In genomic region chr10:76622928-76623680, GRCm38 (mm10) we compare ENCODE assay signal across 7 mouse cellular contexts. TPM values are rescaled to one million over a fixed set of nuclear protein-coding genes. Genes with fewer than 3 reads are reported as not detected.
DNase-seq lines count a peak whose midpoint lies in the region; ATAC-seq and TF ChIP-seq lines count a peak whose summit lies in the region.

Col6a2 (minus strand) TSS chr10:76623630.

- peak; percentile 94 for DNase-seq in adrenal gland, postnatal 14 days
- peak; percentile 96 for DNase-seq in embryonic facial prominence, embryonic 10.5 days (ENCODE audit: low spot score)
- peak; percentile 94 to 96 for DNase-seq in heart, adult 18-20 months
- peak; percentile 83 for DNase-seq in kidney, adult 2 months
- peak; percentile 98 for DNase-seq in limb, embryonic 11.5 days (ENCODE audit: low spot score)

- peaks cover 21% of the 10 kb centered on the region for H3K27me3 ChIP-seq in embryonic facial prominence, embryonic 10.5 days (replicated peaks; ENCODE audit: low read depth, poor library complexity, severe bottlenecking)
- H3K27me3 ChIP-seq in kidney, adult 2 months (replicated peaks; ENCODE audit: control insufficient read depth, insufficient read depth, low read length): no peaks in the 10 kb centered on the region
- no peaks in the 10 kb centered on the region for H3K27me3 ChIP-seq in limb, embryonic 11.5 days (ENCODE audit: control insufficient read depth, insufficient read depth, low read length)
- H3K27me3 ChIP-seq in midbrain, embryonic 16.5 days (ENCODE audit: control insufficient read depth, insufficient read depth, low read depth, low read length): no peaks in the 10 kb centered on the region
- no peaks in the 10 kb centered on the region for H3K27me3 ChIP-seq in stomach, embryonic 15.5 days (replicated peaks)

- no peak for TF ChIP-seq POLR2A in kidney, adult 2 months (IDR thresholded peaks at IDR 0.05; ENCODE audit: low read depth, low read length)

- WGBS in embryonic facial prominence, embryonic 10.5 days: 3% methylated on average over 31 of the region's 31 CpGs
- 6% methylated on average over 31 of the region's 31 CpGs for WGBS in kidney, adult 2 months
- 5% methylated on average over 30 of the region's 31 CpGs for WGBS in limb, embryonic 11.5 days
- 4% methylated on average over 31 of the region's 31 CpGs for WGBS in midbrain, embryonic 16.5 days
- 2% methylated on average over 28 of the region's 31 CpGs for WGBS in stomach, embryonic 15.5 days

- TF ChIP-seq CTCF in kidney, adult 2 months (conservative IDR thresholded peaks at IDR 0.05; ENCODE audit: insufficient read depth, insufficient read length, low read depth, low read length): peak; percentile 36

- H3K9me3 ChIP-seq in embryonic facial prominence, embryonic 10.5 days: no peaks in the 10 kb centered on the region
- H3K9me3 ChIP-seq in limb, embryonic 11.5 days (ENCODE audit: control insufficient read depth, low read length): no peaks in the 10 kb centered on the region
- H3K9me3 ChIP-seq in midbrain, embryonic 16.5 days (replicated peaks; ENCODE audit: control insufficient read depth, low read length, poor library complexity, severe bottlenecking): no peaks in the 10 kb centered on the region
- no peaks in the 10 kb centered on the region for H3K9me3 ChIP-seq in stomach, embryonic 15.5 days

- H3K4me1 ChIP-seq in embryonic facial prominence, embryonic 10.5 days: peaks cover 16% of the 10 kb centered on the region
- H3K4me1 ChIP-seq in kidney, adult 2 months (ENCODE audit: control insufficient read depth, insufficient read depth, low read length): no peaks in the 10 kb centered on the region
- H3K4me1 ChIP-seq in limb, embryonic 11.5 days (ENCODE audit: control insufficient read depth, insufficient read depth, low read length): peaks cover 6% of the 10 kb centered on the region
- peaks cover 6% of the 10 kb centered on the region for H3K4me1 ChIP-seq in midbrain, embryonic 16.5 days (ENCODE audit: control insufficient read depth, insufficient read depth, low read length)
- H3K4me1 ChIP-seq in stomach, embryonic 15.5 days: peaks cover 11% of the 10 kb centered on the region

- H3K27ac ChIP-seq in embryonic facial prominence, embryonic 10.5 days (replicated peaks): peak within 1 kb of the TSS; percentile 79
- no peak within 1 kb of the TSS for H3K27ac ChIP-seq in kidney, adult 2 months (ENCODE audit: insufficient read depth, low read depth, low read length)
- H3K27ac ChIP-seq in limb, embryonic 11.5 days (replicated peaks; ENCODE audit: low read depth, low read length): 0 out of 2 replicates have a peak within 1 kb of the TSS, but pooled peaks have one; percentile 21
- no peak within 1 kb of the TSS for H3K27ac ChIP-seq in midbrain, embryonic 16.5 days (ENCODE audit: low read length)
- peak within 1 kb of the TSS; percentile 84 for H3K27ac ChIP-seq in stomach, embryonic 15.5 days

- peak within 1 kb of the TSS; percentile 56 for H3K4me3 ChIP-seq in embryonic facial prominence, embryonic 10.5 days
- H3K4me3 ChIP-seq in kidney, adult 2 months (ENCODE audit: insufficient read depth, low read depth, low read length): peak within 1 kb of the TSS; percentile 49
- H3K4me3 ChIP-seq in limb, embryonic 11.5 days (ENCODE audit: low read depth, low read length): peak within 1 kb of the TSS; percentile 39
- H3K4me3 ChIP-seq in midbrain, embryonic 16.5 days (ENCODE audit: low read depth, low read length): peak within 1 kb of the TSS; percentile 36
- peak within 1 kb of the TSS; percentile 52 for H3K4me3 ChIP-seq in stomach, embryonic 15.5 days (replicated peaks)

- H3K9ac ChIP-seq in limb, embryonic 11.5 days (ENCODE audit: low read length): peak within 1 kb of the TSS; percentile 69
- peak within 1 kb of the TSS; percentile 52; the same call in 1 of the 2 replicates for H3K9ac ChIP-seq in midbrain, embryonic 16.5 days (ENCODE audit: low read depth, low read length)
- H3K9ac ChIP-seq in stomach, embryonic 15.5 days: peak within 1 kb of the TSS; percentile 38

- peak; percentile 93 for ATAC-seq in limb, embryonic 11.5 days (ENCODE audit: insufficient number of reproducible peaks, low FRiP score, low TSS enrichment, low read depth)
- ATAC-seq in midbrain, embryonic 16.5 days: peak; percentile 60; the same call in 1 of the 2 replicates
- peak; percentile 92 for ATAC-seq in stomach, embryonic 15.5 days (ENCODE audit: insufficient read depth, low FRiP score, low read depth)

- H3K4me2 ChIP-seq in limb, embryonic 11.5 days (ENCODE audit: low read depth, severe bottlenecking): peak within 1 kb of the TSS; percentile 77
- H3K4me2 ChIP-seq in midbrain, embryonic 16.5 days (ENCODE audit: low read length): peak within 1 kb of the TSS; percentile 69
- H3K4me2 ChIP-seq in stomach, embryonic 15.5 days: peak within 1 kb of the TSS; percentile 67

- H3K36me3 ChIP-seq in embryonic facial prominence, embryonic 10.5 days (replicated peaks): no peaks in the 10 kb centered on the region
- H3K36me3 ChIP-seq in kidney, adult 2 months (ENCODE audit: control insufficient read depth, insufficient read depth, low read length): no peaks in the 10 kb centered on the region
- no peaks in the 10 kb centered on the region for H3K36me3 ChIP-seq in limb, embryonic 11.5 days (ENCODE audit: control insufficient read depth, insufficient read depth, low read length)
- no peaks in the 10 kb centered on the region for H3K36me3 ChIP-seq in midbrain, embryonic 16.5 days (ENCODE audit: control insufficient read depth, insufficient read depth, low read length)
- H3K36me3 ChIP-seq in stomach, embryonic 15.5 days: no peaks in the 10 kb centered on the region

RNA-seq across cellular contexts. Expression of gene Col6a2, which starts in this region (rescaled TPM):
- total RNA-seq in adrenal gland, postnatal 14 days (2021): 89.0 and 97.1 TPM in 2 replicates
- polyA plus RNA-seq in embryonic facial prominence, embryonic 10.5 days (2016; fragmentation: Nextera tagmentation; extraction: Ambion mirVana): 6.5 and 11.8 TPM in 2 replicates
- total RNA-seq in heart, adult 18-20 months (2021): 10 to 100 TPM; 45.4 to 46.4 TPM
- 23.4 and 28.7 TPM in 2 replicates for polyA plus RNA-seq in kidney, adult 2 months (2012; rRNA removed)
- polyA plus RNA-seq in limb, embryonic 11.5 days (2014; fragmentation: Nextera tagmentation; extraction: Ambion mirVana): 10.1 and 10.3 TPM in 2 replicates
- 11.5 and 13.9 TPM in 2 replicates for polyA plus RNA-seq in midbrain, embryonic 16.5 days (2015; fragmentation: Nextera tagmentation; extraction: Ambion mirVana)
- 294 and 297 TPM in 2 replicates for polyA plus RNA-seq in stomach, embryonic 15.5 days (2015; fragmentation: Nextera tagmentation; extraction: Ambion mirVana)

Comparison
In these comparisons a context has a peak if more than half of its experiments do, and no peak if none do; other contexts are left out.
1. H3K27ac ChIP-seq: peak in embryonic facial prominence, embryonic 10.5 days (single experiment), limb, embryonic 11.5 days (single experiment) and stomach, embryonic 15.5 days (single experiment); none in kidney, adult 2 months (single experiment) and midbrain, embryonic 16.5 days (single experiment).
2. Peak in every context shown above with its lines, with median percentiles within 50 percentile points of each other: DNase-seq, H3K4me3 ChIP-seq, ATAC-seq, H3K4me2 ChIP-seq and H3K9ac ChIP-seq.